Mouse (Mus musculus) thymus, postnatal 4 days (tissue): ENCODE measurements around the gene Sh2b1.
"Not testable (repeated sequence)": the region's sequence is repeated elsewhere in the genome, so short reads cannot be mapped to it uniquely, and the experiment has no call there.

Experiments
- DNase-seq: peaks from one replicate; pipeline ENCODE4 v3.0.0; 2021

Sh2b1 gene

DNA sequence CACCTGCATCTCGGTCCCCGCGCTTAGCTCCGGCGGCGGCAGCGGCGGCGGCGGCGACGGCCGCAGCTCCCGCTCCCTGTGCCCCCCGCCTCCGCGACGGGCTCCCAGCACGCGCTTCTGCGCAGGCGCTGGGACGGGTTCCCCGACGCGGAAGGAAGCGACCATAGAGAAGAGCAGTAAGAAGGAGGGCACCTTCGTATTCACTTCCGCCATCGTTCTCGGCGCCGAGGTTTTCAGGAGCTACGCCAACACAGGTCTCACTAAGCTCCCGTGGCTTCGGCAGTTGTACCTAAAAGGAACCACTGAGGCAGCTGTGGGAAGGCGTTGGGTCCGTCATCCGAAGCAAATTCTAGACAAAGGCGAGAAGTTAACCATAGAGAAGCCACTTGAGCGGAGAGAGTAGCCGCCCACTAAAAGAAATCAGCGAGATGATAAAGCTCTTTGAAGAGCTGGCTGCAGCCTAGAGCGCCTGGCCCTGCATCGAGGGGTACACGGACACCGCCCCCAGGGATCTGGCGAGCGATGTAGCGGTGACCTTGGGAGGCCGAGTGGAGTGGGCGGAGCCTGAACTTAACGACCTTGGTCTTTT is at the start of gene Sh2b1:
Sh2b1 (minus strand) TSS at position 432 of the 589 bp plus-strand sequence.
- peak; percentile 93 for DNase-seq

DNA sequence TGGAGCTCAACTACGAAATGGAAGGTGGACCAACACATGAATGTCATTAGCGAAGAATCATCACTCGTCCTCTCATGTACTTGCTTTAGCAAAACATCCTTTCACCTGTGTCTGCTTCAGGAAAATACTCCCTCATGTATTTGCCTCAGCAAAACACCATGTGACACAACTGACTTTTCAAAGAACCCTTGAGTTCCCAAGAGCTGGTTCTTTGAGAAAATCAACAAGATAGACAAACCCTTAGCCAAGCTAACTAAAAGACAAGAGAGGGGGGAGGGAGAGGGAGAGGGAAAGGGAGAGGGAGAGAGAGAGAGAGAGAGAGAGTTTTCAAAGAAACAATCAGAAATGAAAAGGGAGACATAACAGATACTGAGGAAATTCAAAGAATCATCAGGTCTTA is 48.1 kb upstream of the Sh2b1 start:
- DNase-seq = no peak

DNA sequence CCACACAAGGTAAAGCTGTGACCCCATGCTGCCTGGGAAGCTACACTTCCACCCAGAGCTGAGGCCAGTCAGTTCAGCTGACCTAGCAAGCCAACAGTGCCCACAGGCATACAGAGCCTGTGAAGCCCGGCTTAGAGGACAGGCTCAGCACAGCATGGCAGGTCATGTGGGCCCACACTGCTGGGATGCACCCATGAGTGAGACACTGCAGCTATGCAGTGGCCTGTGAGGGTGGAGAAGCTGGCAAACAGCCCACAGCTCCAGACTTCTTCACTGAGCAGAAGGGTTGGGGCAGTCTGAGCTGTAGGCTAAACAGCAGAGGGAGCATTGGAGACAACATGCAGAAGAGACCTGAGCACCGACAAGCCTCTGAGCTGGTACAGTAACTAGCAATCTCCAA is 44.3 kb upstream of the Sh2b1 start:
- DNase-seq = no peak

DNA sequence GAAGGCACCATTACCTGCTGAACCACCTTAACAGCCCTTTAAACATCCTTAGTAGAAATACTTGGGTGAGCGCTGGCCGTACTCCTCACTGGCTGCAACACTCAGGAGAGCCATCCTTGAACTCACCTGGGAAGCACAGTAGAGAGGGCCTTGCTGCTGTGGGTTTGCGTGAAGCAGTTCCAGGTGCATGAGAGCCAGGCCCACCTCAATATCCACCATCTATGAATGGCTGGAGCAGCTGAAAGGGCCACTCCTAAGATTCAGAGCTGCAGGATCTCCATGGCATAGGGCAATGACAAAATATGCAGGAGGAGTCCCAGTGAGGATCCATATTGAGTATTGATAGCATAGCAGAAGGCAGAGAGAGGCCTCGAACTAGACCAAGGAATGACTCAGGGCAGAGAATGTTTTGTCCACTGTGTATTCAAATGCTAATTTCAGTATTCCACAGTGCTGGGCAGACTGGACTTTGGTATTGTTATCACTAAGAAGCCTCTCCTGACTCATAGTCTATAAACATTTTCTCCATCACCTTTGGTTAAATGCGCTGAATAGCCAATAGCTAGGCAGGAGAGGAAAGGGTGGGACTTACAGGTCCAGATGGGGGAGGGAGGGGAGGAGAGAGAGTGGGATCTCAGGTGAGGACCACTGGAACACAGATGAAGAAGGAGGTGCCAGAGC is 43.2 kb upstream of the Sh2b1 start:
- DNase-seq = no peak

DNA sequence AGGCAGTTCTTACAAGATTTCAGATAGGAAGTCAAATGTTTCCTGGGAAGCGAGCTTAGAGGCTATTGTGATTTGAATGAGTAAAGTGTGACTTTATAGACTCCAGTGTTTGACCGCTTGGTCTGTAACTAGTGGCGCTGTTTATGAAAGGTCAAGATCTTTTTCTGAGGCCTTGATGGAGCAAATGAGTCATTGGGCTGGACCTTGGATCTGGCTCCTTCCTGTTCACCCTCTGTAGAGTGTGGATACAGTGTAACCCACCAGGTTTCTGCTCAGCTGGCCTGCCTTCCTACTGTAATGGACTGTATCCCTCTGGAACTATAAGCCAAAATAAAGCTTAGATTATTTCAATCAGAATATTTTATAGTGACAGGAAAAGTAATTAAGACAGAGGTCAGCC is 36.1 kb upstream of the Sh2b1 start:
- no peak for DNase-seq

DNA sequence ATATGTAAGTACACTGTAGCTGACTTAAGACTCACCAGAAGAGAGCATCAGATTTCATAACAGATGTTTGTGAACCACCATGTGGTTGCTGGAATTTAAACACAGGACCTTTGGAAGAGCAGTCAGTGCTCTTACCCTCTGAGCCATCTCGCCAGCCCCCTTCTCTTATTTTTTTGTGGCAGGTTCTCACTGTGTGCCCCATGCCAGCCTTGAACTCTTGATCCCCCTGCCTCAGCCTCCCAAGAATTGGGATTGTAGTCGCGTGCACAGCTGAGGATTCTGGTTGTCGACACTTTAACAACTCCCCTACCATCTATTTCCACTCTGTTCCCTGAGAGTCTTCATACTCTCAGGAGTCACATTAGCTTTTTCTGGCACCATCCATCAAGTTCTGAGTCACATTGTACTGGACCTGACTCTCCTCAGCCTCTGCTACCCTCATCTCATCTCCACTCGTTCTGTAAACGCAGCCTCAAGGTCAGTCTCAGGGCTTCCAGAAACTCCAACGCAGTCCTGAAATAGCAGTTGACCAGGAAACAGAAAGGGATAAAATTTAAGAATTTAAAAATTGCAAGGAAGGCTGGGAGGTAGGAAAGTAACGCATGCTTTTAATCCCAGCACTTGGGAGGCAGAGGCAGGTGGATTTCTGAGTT is 32.0 kb upstream of the Sh2b1 start:
- DNase-seq = no peak

DNA sequence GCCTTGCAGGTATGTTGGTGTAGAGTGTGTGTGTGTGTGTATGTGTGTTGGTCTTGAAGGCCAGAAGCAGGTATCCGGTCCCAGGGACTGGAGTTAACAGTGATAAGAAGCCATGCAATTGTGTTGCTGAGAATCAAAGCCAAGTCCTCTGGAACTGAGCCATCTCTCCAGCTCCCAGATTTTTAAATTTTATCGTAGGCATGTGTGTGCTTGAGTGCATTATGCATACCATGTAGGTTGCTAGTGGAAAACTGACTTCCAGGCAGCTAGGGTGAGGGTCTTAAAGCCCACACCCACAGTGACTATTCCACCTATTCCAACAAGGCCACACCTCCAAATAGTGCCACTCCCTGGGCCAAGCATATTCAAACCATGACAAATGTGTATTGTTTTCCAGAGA is 29.7 kb upstream of the Sh2b1 start:
- no peak for DNase-seq

DNA sequence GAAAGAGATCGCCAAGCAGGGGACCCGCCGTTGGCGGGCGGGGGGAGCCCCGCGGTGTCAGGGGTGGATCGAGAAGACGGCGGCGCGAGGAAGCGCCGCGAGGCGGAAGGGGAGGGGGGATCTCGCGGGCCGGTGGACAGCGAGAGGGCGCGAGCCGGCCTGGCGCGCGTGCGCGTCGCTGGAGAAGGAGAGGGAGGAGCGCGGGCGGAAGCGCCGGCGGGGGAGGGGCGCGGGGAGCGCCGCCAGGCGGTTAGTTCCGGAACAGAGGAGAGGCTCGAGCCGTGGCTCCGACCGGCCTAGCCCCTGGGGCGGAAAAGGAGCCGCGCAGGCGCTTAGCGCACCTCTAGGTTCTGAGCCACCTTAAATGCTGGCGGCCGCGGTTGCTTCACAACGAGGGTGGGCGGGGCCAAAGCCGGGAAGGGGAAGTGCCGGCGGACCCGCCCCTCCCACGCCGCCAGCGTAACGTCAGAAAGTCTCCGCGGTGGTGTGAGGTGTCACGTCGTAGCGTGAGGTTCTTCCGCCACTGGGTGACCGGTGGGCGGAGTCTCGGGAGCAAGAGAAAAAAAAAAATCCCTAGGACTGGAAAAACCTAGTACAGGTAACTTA is 28.2 kb upstream of the Sh2b1 start, which contains the start of gene Atxn2l:
Atxn2l (minus strand) TSS at position 165 of the 606 bp plus-strand sequence.
- peak; percentile 100 for DNase-seq

DNA sequence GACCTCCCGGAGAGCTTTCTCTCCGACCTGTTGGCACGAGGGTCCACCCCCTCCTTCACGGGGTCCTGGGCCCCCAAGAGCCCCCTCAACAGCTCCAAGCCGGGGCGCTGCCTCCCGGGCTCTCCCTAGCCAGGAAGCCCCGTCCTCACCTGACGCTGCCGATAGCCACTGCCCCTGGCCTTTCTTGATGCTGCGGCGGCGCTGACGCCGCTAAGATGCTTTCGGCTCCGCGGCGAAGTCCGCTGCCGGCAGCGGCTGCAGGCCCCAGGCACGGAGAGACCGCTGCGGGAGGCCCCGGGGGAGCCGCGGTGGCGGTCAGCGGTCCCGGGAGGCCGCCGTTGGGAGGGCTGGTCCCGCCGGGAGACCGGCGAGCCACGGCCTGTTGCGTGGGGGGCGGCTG is 27.5 kb upstream of the Sh2b1 start:
- DNase-seq = no peak

DNA sequence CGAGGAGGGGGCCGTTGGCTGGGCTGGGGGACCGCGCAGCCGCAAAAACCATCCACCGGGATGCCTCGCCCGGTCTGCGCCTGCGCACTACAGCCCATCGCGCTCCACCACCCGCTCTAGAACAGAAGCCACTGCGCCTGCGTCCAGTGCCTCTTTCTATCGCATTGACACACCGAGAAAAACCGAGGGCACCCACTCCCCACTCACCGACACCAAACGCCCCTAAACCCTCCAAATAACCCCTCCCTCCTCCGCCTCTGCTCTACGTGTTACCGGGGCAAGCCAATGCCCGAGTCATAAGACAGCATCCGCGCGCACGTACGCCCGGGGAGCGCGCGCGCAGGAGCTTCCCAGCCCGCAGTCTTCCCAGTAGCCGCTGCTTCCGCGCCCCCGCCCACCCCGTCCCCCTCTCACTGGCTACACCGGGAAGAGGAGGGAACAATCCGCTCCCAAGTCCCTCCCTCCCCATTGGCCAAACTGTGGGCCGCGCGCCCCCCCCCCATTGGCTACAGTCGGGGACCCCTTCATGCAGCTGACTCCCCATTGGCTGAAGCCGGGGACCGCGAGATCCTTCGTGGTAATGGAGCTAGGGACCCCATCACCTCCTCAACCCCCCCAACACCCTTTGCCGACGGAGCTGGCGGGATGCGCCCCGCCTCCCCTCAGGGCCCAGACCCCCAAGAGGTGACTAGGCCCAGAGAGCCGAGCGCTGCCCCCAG is 27.0 kb upstream of the Sh2b1 start:
- DNase-seq = peak; percentile 95

DNA sequence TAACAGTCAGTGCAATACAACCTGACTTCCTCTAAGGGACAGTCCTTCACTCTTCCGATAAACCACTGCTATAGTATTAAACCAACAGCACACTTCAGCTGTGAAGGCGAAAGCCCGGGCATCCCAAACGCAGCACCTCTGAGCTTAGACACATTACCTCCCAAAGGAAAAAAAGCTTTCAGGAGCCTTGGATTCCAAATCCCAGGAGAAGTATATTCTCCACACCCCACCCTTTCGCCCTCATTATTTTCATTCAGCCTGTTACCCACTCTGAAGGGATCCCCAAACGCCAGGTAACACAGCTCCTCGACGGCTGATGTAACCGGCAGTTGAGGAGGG is 26.4 kb upstream of the Sh2b1 start:
- no peak for DNase-seq

DNA sequence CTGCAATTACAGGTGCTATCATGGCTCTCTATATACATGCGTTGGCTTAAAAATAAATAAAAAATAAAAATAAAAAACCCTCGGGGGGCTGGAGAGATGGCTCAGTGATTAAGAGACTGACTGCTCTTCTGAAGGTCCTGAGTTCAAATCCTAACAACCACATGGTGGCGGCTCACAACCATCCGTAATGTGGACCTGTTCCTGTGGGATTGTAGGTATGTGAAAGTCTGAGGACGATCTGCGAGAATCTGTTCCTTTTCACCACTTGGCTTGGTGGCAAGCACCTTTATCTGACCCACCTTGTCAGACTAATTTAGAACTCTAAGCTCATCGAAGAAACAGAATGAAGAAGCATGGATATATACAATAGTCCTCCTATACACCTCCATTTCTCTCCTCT is 24.2 kb upstream of the Sh2b1 start:
- DNase-seq = no peak

DNA sequence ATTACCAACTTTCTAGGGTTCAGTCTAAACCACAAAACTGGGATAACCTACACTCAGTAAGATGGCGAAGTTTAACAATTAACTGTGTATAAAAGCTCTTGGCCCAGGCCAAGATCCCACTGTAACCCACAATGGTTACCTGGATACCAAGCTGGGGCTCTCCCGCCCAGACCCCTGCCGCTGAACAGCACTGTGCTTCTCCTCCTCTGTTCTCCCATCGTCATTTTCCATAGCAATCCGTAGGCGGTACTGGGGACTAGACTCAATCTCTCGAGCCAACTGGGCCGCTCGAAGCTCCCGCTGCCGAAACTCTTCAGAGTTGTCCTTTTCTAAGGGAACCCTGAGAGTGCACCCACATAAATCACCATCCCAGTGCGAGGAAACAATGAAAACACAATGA is 22.7 kb upstream of the Sh2b1 start:
- DNase-seq = no peak

DNA sequence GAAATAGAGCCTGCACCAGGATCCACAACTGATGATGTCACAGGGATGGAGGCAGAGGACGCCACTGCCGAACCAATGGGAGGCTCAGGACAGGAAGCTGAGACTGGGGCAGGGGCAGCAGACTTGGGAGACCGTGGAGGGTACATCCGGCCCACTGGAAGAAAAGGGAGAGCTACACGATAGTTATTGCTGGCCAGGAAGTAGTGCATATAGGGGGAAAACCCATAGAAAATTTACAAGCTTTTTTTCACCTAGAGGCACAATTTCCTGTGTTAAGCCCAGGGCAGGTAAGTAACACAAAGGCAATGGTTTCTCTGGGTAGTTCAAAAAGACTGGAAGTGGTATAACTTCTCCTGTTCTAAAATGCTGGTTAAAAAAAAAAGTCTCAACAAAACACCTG is 21.3 kb upstream of the Sh2b1 start:
- DNase-seq = no peak

DNA sequence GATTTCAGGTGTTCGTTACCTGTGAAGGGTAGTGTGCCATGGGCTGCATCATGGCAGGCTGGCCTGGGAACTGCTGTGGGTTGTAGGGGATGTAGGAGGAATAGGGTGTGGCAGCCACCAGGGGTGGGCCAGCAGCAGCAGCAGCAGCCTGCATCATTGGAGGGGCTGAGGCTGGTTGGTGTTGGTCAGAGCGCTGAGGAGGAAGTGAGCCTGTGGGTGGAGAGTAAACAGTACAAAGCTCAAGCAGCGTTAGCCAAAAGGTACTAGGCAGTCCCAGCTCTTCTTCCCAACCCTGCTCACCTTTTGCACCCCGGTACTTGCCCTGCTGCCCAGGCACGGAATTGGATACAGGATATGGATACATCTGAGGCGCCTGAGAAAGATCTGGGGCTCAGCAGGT is 18.9 kb upstream of the Sh2b1 start:
- DNase-seq = no peak

DNA sequence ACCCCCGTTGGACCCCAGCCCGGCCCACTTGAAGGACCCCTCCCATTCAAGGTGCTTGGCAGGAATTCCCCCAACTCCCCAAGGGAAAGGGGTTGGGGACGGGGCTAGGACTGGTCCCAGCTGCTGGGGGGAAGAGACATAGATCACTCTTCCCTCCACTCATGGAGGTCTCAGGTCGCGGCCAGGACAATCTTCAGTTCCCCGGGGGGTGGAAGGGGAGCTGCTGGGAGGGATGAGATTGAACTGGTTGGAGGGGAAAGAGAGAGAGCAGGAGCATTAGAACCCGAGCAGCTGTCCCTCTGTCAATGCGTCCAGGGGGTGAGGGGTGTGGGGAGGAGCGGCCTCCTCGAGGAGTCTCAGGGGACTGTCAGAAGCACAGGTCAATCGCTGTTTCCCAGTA is 16.7 kb upstream of the Sh2b1 start:
- no peak for DNase-seq

DNA sequence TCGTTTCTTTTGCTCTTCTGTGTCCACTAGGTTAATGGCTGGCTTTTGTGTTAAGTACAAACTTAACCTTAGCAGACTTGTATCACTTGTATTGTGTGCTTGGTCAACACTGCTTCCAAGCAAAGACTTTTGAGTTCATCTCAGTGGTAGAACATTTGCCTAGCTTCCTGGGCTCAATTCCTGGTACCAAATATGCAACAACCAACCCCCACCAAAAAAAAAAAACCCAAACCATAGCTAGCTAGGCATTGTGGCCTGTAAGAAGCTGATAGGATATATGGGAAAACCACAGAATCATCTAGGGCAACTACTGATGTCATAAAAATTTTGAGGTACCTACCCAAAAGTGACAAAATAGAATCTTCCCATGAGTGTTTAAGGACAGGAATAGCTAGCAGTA is 15.8 kb upstream of the Sh2b1 start:
- no peak for DNase-seq

DNA sequence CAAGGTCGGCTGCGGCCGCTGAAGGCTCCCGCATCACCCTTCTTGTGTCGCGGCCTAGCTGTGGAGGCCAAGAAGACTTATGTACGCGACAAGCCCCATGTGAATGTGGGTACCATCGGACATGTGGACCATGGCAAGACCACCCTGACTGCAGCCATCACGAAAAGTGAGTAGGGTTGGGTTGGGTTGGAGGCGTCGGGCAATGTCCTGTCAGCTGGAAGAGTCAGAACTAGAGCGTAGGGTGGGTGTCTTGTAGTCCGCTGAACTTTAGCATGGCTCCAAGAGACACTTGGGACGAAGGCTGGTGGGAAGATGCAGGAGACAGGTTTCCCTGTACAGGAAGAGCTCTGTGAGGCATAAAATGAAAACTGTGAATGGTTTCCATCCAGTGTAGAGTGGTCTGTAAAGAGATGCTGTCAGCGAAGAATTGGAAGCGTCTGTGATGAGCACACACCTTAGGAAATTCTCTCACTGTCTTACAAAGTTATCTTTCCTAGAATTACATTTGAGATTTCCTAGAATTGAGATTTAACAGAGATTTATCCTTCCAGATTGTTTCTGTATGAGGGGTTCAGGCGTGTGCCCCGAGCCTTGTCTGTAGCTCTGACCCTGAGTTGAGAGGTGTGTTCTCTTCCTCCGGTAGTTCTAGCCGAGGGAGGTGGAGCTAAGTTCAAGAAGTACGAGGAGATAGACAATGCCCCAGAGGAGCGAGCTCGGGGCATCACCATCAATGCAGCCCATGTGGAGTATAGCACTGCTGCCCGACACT is 12.6 kb upstream of the Sh2b1 start:
- DNase-seq = not testable (repeated sequence)

DNA sequence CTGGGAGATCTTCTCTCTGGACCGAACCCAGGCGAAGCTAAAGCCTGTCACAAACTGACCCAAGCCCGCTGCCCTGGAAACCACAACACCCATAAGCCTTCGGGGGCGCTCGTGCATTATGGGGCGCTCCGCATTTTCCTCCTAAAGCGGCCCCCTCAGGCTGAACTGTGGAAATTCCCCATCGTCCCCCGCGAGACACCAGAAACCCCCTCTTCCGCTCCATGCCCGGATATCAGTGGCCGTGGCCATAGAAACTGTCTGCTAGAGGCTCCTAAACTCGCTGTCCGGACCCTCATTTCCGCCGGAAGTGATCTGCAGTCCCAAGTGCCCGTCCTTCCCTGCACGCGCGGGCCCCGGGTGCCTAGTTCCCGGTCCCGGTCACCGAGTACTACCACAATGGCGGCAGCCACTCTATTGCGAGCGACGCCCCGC is 11.8 kb upstream of the Sh2b1 start, which contains the start of gene Tufm:
Tufm (plus strand) TSS at position 310 of the 432 bp plus-strand sequence.
- DNase-seq = peak; percentile 91

DNA sequence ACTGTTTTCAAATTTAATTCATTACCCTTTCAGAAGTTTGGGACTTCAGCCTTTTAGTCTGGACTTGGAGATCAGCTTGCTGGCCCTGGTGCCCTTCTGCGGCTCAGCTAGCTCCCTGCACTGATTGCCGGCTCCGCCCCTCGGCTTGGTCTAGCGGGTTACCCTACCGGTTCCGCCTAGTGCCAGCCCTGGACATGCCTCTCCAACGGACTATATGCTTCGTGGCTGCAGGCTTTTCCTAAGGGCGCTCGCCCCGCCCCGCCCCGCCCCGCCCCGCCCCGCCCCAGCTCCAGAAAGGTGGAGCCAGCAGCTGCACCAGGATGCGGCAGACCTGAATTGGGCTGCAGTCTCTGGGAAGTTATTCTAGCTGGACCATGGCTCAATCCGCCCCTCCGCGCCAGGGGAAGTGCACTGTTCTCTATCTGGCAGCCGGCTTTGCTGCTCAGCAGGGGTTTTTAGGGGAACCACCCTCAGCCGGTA is 7.2 kb upstream of the Sh2b1 start:
- peak; percentile 55 for DNase-seq

DNA sequence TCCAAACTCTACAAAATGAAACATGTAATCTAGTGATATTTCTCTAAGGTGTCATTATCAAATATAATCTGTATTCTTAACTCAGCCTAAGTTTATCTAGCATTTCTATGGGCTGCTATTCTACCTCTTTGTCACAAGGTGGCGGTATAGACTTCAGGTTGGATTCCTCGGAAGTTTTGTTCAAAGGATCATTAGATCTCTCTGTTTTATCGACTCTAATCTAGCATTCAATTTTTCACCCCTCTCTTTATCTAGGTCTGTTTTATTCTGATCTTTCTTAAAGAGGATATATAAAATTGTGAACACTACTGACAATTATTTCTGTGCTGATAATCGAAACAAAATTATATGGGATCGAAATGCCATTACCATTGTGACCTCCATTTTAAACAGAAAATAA is 6.5 kb upstream of the Sh2b1 start:
- DNase-seq = no peak

DNA sequence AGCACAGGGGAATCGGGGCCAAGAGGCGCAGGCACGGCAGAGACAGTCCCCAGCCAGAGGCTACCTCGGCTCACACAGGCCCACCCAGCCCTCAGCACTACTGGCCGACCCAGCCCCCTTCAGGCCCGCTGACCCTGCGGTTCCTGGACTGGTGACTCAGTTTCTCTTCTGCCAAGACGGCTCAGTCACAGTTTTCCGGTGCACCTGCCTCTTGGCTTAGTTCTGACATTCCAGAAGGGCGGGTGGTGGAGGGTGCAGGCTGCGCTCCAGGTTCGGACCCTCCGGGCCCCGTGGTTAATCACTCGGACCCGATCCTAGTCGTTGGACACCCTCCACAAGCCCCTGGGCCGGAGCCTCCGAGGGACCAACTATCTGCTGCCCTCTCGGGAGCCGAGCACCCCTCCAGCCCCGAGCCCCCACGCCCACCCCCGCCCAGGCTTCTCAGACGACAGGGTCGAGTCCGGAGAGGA is 703 bp downstream of the Sh2b1 start:
- no peak for DNase-seq
